Mouse (Mus musculus) lung, postnatal 0 days (tissue): ENCODE data around the gene Lmln. TPM values are rescaled to one million over a fixed set of nuclear protein-coding genes. Genes with fewer than 3 reads are reported as not detected.
A peak's percentile ranks its signal among the peaks of the same experiment; 100 is the strongest.

Experiments used
- ATAC-seq: fragments of 200-750 bp; cut with Nextera tagmentation; 2 replicates; pipeline ENCODE4 v1.8.0; 2017; ENCODE audit warnings: moderate library complexity
- DNase-seq: peaks from one replicate; pipeline ENCODE4 v3.0.0-alpha.2; 2016; ENCODE audit warnings: low spot score
- H3K27ac ChIP-seq: fragments of 300-500 bp; sonication (generic); 2 replicates; pipeline ENCODE4 v1.5.1; 2014; ENCODE audit warnings: antibody characterized with exemption, mild to moderate bottlenecking, low read length, mixed read lengths
- H3K27me3 ChIP-seq: fragments of 300-500 bp; sonication (generic); replicated peaks from 2 replicates; pipeline ENCODE4 v1.6.1; 2014; ENCODE audit warnings: low read length, mixed read lengths; ENCODE audit not compliant: insufficient read depth
- H3K36me3 ChIP-seq: fragments of 300-500 bp; sonication (generic); 2 replicates; pipeline ENCODE4 v1.6.1; 2014; ENCODE audit warnings: low read length, mixed read lengths; ENCODE audit not compliant: insufficient read depth
- H3K4me1 ChIP-seq: fragments of 300-500 bp; sonication (generic); 2 replicates; pipeline ENCODE4 v1.6.1; 2014; ENCODE audit warnings: antibody characterized with exemption, low read depth, low read length, mixed read lengths; ENCODE audit not compliant: insufficient read depth
- H3K4me2 ChIP-seq: fragments of 300-500 bp; sonication (generic); replicated peaks from 2 replicates; pipeline ENCODE4 v1.6.1; 2014; ENCODE audit warnings: low read depth, mild to moderate bottlenecking, low read length, moderate library complexity, mixed read lengths
- H3K4me3 ChIP-seq: fragments of 300-500 bp; sonication (generic); 2 replicates; pipeline ENCODE4 v1.5.1; 2014; ENCODE audit warnings: low read depth, low read length
- H3K9ac ChIP-seq: fragments of 300-500 bp; sonication (generic); replicated peaks from 2 replicates; pipeline ENCODE4 v1.6.1; 2014; ENCODE audit warnings: low read depth, mild to moderate bottlenecking
- H3K9me3 ChIP-seq: fragments of 300-500 bp; sonication (generic); 2 replicates; pipeline ENCODE4 v1.6.1; 2016; ENCODE audit warnings: low read length, mixed read lengths
- CTCF ChIP-seq: IDR thresholded peaks from 2 replicates; pipeline ENCODE4 v1.5.1; 2016; ENCODE audit warnings: antibody characterized with exemption, mild to moderate bottlenecking
- EP300 ChIP-seq: IDR thresholded peaks from 2 replicates; pipeline ENCODE4 v1.6.1; 2016; ENCODE audit warnings: antibody characterized with exemption, mild to moderate bottlenecking, control low read depth
- WGBS: fragments of 180-500 bp; shearing (Covaris S2); extraction: QIAGEN DNeasy Blood & Tissue Kit; methylation state at CpG from one replicate; pipeline ENCODE4 v1.1.7; 2014; 5-methylcytosine and 5-hydroxymethylcytosine counted together
- polyA plus RNA-seq: library from polyadenylated mRNA; unstranded; fragments of >200 nt; fragmentation: Nextera tagmentation; extraction: Ambion mirVana; gene quantifications from 2 replicates; pipeline ENCODE4 v1.2.1, GENCODE M21; 2015

Gene Lmln
- polyA plus RNA-seq, 1 experiment from 2014 or later: 1.1 TPM

GRCm38 (mm10) chr16:33072871-33073557 is 10.7 kb downstream of the Lmln start:
- H3K4me3 ChIP-seq: no peak overlapping the region
- DNase-seq (no peak), ATAC-seq (no peak)
- H3K4me1 ChIP-seq: no peaks in the 10 kb centered on the region
- no peak overlapping the region for H3K27ac ChIP-seq
- no peak for TF ChIP-seq EP300
- TF ChIP-seq CTCF: no peak
- no peaks in the 10 kb centered on the region for H3K9me3 ChIP-seq
- H3K9ac ChIP-seq: no peak overlapping the region
- H3K36me3 ChIP-seq: no peaks in the 10 kb centered on the region
- no peak overlapping the region for H3K4me2 ChIP-seq
- WGBS: 77% methylated on average over 6 of the region's 6 CpGs
- no peaks in the 10 kb centered on the region for H3K27me3 ChIP-seq

GRCm38 (mm10) chr16:33074967-33075366 is 12.6 kb downstream of the Lmln start:
- Histone ChIP-seq H3K36me3 (no peaks in the 10 kb centered on the region), H3K4me1 (no peaks in the 10 kb centered on the region), H3K9me3 (no peaks in the 10 kb centered on the region), H3K4me2 (no peak overlapping the region), H3K9ac (no peak overlapping the region), H3K4me3 (no peak overlapping the region), H3K27ac (no peak overlapping the region), H3K27me3 (no peaks in the 10 kb centered on the region)
- DNase-seq (no peak), ATAC-seq (no peak)
- WGBS: 65% methylated on average over 5 of the region's 5 CpGs
- TF ChIP-seq EP300 (no peak), CTCF (no peak)

- TF ChIP-seq EP300 (no peak), CTCF (no peak)
- H3K27ac ChIP-seq: no peak overlapping the region
- no peak overlapping the region for H3K9ac ChIP-seq
- no peak overlapping the region for H3K4me2 ChIP-seq
- H3K4me1 ChIP-seq: no peaks in the 10 kb centered on the region
- no peaks in the 10 kb centered on the region for H3K36me3 ChIP-seq
- H3K9me3 ChIP-seq: no peaks in the 10 kb centered on the region
- DNase-seq: no peak
- no peaks in the 10 kb centered on the region for H3K27me3 ChIP-seq
- no peak overlapping the region for H3K4me3 ChIP-seq
- WGBS: 51% methylated on average over 6 of the region's 6 CpGs
- ATAC-seq: no peak
These were observed 13.8 kb downstream of the Lmln start for GRCm38 (mm10) chr16:33076078-33076477.

- ATAC-seq (no peak), DNase-seq (peak; percentile 54)
- H3K36me3 ChIP-seq: no peaks in the 10 kb centered on the region
- no peaks in the 10 kb centered on the region for H3K27me3 ChIP-seq
- TF ChIP-seq CTCF (no peak), EP300 (no peak)
- H3K4me2 ChIP-seq: no peak overlapping the region
- no peaks in the 10 kb centered on the region for H3K4me1 ChIP-seq
- 66% methylated on average over 5 of the region's 5 CpGs for whole genome bisulfite sequencing
- H3K9ac ChIP-seq: no peak overlapping the region
- H3K27ac ChIP-seq: no peak overlapping the region
- H3K4me3 ChIP-seq: no peak overlapping the region
- no peaks in the 10 kb centered on the region for H3K9me3 ChIP-seq
These were observed 14.8 kb downstream of the Lmln start for GRCm38 (mm10) chr16:33077069-33077627.

GRCm38 (mm10) chr16:33080063-33080462 is 17.7 kb downstream of the Lmln start:
- H3K27ac ChIP-seq: no peak overlapping the region
- TF ChIP-seq EP300 (no peak), CTCF (no peak)
- H3K27me3 ChIP-seq: no peaks in the 10 kb centered on the region
- H3K4me1 ChIP-seq: no peaks in the 10 kb centered on the region
- no peaks in the 10 kb centered on the region for H3K9me3 ChIP-seq
- ATAC-seq (no peak), DNase-seq (no peak)
- WGBS: 91% methylated on average over 7 of the region's 7 CpGs
- H3K9ac ChIP-seq: no peak overlapping the region
- no peak overlapping the region for H3K4me2 ChIP-seq
- H3K36me3 ChIP-seq: no peaks in the 10 kb centered on the region
- no peak overlapping the region for H3K4me3 ChIP-seq

GRCm38 (mm10) chr16:33082951-33083350 is 20.6 kb downstream of the Lmln start:
- TF ChIP-seq EP300 (no peak), CTCF (no peak)
- Histone ChIP-seq H3K9ac (no peak overlapping the region), H3K27me3 (no peaks in the 10 kb centered on the region), H3K9me3 (no peaks in the 10 kb centered on the region), H3K4me1 (no peaks in the 10 kb centered on the region), H3K36me3 (no peaks in the 10 kb centered on the region), H3K27ac (no peak overlapping the region), H3K4me3 (no peak overlapping the region), H3K4me2 (no peak overlapping the region)
- no peak for ATAC-seq
- 88% methylated on average over 6 of the region's 6 CpGs for WGBS
- no peak for DNase-seq
